Mouse (Mus musculus) thymus, adult 2 months (tissue): ENCODE measurements at regions not wholly inside any gene's neighbourhood (a gene's known extent, or its start where the extent isn't known, plus 50 kb on each side); places are given as distances from the start of the nearest gene placed in this dataset.

Experiments used
- CTCF ChIP-seq: fragments of 200-500 bp; IDR thresholded peaks from 2 replicates; pipeline ENCODE4 v1.5.1; 2012; ENCODE audit warnings: mild to moderate bottlenecking, control low read depth, low read length, moderate library complexity, borderline replicate concordance; ENCODE audit not compliant: control insufficient read depth, poor library complexity, insufficient read depth; ENCODE audit errors: extremely low read depth
- POLR2A ChIP-seq: fragments of 200-500 bp; IDR thresholded peaks from 2 replicates; pipeline ENCODE4 v1.6.1; 2012; ENCODE audit warnings: mild to moderate bottlenecking, low read length, control low read depth, moderate library complexity; ENCODE audit not compliant: control insufficient read depth, poor library complexity, insufficient read depth; ENCODE audit errors: extremely low read depth

GRCm38 (mm10) chr10:122310646-122311193, 137.6 kb upstream of the Avpr1a start:
- no peak for TF ChIP-seq CTCF
- no peak for TF ChIP-seq POLR2A
